Mouse (Mus musculus): ENCODE results near the gene Lrrk2.

DNA sequence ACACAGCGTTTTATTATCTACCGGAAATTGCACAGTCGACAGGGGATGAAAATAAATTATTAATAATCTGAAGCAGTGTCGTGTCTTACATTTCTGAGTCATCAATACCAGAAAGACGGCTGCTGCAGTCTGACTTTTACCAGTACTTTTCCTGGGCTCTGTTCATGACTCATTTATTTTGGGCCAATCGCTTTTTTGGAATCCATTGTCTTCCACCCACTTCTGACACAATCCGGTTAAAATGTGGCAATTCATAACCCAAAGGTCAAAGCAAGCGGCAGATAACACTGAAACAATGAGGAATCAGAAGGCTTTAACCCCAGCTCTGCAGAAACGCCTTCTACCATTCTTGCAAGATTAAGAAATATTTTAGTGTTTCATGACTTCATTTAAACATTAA is 17.7 kb downstream of the Lrrk2 start:
- TF ChIP-seq ZC3H11A (IDR thresholded peaks at IDR 0.05; ENCODE audit: borderline replicate concordance, low read depth, low read length) (no peak), MAFK (IDR thresholded peaks at IDR 0.05; ENCODE audit: insufficient read depth, low read depth, low read length) (no peak)

Measured in ES-E14 (cell line).